Mouse (Mus musculus) stomach, postnatal 0 days (tissue): ENCODE data around the gene Zfp385b.

Experiments
- CTCF ChIP-seq: IDR thresholded peaks from 2 replicates; pipeline ENCODE4 v1.5.1; 2016; ENCODE audit warnings: antibody characterized with exemption, low read depth, mild to moderate bottlenecking, moderate library complexity
- EP300 ChIP-seq: optimal IDR thresholded peaks from 2 replicates; pipeline ENCODE3; 2016; ENCODE audit warnings: antibody characterized with exemption

- TF ChIP-seq CTCF (peak; percentile 57), EP300 (no peak)
Observed at GRCm38 (mm10) chr2:77369174-77369573, 450.3 kb downstream of the Zfp385b start.
